Mouse (Mus musculus) kidney, adult 2 months (tissue): ENCODE measurements around the gene Coro1c.

ENCODE experiments used
- CTCF ChIP-seq: fragments of 200-500 bp; conservative IDR thresholded peaks from 2 replicates; pipeline ENCODE4 v1.5.1; 2011; ENCODE audit warnings: low read depth, mild to moderate bottlenecking, control low read depth, low read length, moderate library complexity, mixed read lengths; ENCODE audit not compliant: insufficient read depth, insufficient read length
- POLR2A ChIP-seq: fragments of 200-500 bp; IDR thresholded peaks from one replicate; pipeline ENCODE4 v1.6.1; 2011; ENCODE audit warnings: low read depth, low read length, control low read depth

GRCm38 (mm10) chr5:113812638-113813037 lies 95.9 kb downstream of the Coro1c start:
- TF ChIP-seq CTCF (no peak), POLR2A (no peak)
